Mouse (Mus musculus): ENCODE data around the gene Srsf9. TPM values are rescaled to one million over a fixed set of nuclear protein-coding genes. Genes with fewer than 3 reads are reported as not detected.
"Not testable (repeated sequence)": the region's sequence is repeated elsewhere in the genome, so short reads cannot be mapped to it uniquely, and the experiment has no call there.

Gene Srsf9
- polyA plus RNA-seq, 1 experiment from 2014 or later: 246 TPM

DNA sequence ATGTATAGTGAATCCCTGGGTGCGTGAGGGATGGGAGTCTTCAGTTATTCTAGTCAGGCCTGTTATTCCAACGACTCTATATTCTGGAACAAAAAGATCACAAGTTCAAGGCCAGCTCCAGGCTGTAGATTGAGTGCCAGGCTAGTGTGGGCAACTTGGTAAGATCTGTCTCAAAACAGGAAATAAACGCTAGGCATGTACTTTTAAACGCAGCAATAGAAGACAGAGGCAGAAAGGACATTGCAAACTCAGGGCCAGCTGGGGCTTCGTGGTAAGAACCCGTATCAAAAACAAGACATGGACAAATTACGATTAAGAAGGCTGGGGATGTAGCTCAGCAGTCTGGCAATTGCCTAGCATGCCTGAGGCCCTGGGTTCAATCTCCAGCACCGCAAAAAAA lies 32.5 kb downstream of the Srsf9 start:
- Histone ChIP-seq H3K9me3 (no peaks in the 10 kb centered on the region), H3K27ac (no peak overlapping the region)
- 70% methylated on average over 8 of the region's 8 CpGs for WGBS

DNA sequence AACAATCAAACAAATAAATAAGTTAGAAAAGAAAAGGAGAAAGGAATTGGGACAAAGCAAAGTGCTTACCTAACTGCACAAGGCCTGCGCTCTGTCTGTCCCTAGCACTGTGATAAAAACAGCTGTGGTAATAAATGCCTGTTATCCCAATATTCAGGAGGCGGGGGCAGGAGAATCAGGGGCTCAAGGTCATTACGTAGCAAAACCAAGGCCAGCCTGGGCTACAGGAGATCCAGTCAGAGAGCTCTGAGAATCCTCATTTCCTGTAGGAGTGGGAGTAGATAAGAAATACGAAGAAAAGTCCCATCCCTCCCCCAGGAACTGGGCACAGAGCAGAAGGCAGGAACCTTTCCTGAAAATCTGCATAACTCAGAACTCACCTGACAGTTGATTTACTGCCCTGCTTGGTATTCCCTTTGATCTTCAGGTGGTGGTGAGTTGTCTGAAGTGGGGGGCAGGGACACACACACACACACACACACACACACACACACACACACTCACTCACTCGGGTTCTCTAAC lies 32.9 kb downstream of the Srsf9 start:
- 53% methylated on average over 5 of the region's 5 CpGs for WGBS
- ATAC-seq (ENCODE audit: insufficient number of reproducible peaks, low FRiP score, low TSS enrichment, low read depth): no peak

More for the DNA sequence above, 32.5 kb downstream of the Srsf9 start:
- Histone ChIP-seq H3K4me2 (no peak overlapping the region), H3K36me3 (no peaks in the 10 kb centered on the region), H3K27me3 (no peaks in the 10 kb centered on the region), H3K4me3 (no peak overlapping the region; the same call in 1 of the 2 replicates), H3K9ac (no peak overlapping the region), H3K4me1 (no peaks in the 10 kb centered on the region)
- ATAC-seq (ENCODE audit: insufficient number of reproducible peaks, low FRiP score, low TSS enrichment, low read depth): no peak

DNA sequence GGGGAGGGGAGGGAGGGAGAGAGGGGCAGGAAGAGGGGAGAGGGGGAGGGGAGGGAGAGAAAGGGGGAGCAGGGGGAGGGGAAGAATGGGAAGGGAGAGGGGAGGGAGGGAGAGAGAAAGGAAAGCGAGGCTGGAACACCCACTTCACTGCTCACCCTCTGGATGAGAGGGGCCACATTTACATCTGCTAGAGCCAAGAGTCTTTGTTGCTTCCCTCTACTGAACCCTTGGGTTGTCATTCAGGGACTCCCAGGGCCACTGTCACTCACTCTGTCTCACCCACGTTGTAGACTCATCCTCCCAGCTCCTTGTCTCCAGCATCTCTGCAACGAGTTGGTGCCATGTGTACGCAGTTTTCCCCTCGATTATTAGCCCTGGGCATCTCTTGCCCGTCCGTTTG lies 35.2 kb downstream of the Srsf9 start:
- WGBS: 41% methylated on average over 7 of the region's 7 CpGs

More for the DNA sequence above, 32.9 kb downstream of the Srsf9 start:
- Histone ChIP-seq H3K4me2 (no peak overlapping the region), H3K27me3 (no peaks in the 10 kb centered on the region), H3K4me1 (no peaks in the 10 kb centered on the region), H3K9ac (no peak overlapping the region), H3K36me3 (no peaks in the 10 kb centered on the region), H3K27ac (no peak overlapping the region), H3K4me3 (no peak overlapping the region), H3K9me3 (no peaks in the 10 kb centered on the region)

DNA sequence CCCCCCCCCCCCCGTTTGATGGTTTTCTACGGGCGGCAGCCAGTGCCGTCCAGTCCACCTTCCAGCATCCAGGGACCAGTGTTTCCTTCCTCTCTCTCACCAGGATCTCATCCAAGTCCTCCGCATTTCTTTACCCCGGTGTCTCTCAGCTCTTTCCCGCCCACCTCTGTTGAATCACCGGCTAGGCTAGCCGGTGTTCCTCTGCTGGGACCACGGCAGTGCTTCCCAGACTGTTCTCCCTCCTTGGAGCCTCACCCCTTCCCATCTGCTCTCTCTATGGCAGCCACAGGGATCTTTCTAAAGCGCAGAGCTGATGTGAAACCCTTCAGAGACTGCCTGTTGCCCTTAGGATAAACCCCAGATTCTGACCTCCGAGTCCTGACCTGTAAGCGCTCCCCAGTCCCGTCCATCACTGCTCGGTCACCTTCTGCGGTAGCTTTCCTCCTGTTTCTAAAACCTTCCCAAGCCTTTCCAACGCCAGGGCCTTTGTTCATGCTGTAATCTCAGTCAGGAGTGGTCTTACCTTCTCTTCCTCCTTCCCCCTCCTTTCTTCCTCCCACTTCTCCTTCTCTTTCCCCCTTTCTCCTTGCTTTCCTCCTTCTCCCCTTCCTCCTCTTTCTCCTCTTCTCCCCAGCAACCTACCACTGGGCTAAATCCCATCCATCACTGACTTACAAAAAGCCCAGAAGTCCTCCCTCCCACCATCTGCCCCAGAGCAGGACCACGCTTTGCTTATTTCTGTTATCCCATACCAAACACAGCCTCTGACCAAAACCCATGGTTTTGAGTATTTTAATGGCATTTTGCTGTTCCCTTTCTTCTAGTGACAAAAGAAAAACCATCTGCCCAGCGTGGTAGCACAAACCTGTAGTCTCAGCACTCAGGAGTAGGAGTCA lies 36.1 kb downstream of the Srsf9 start:
- Histone ChIP-seq H3K4me1 (no peaks in the 10 kb centered on the region), H3K27ac (no peak overlapping the region), H3K9me3 (no peaks in the 10 kb centered on the region), H3K4me3 (no peak overlapping the region), H3K36me3 (no peaks in the 10 kb centered on the region), H3K9ac (no peak overlapping the region), H3K27me3 (no peaks in the 10 kb centered on the region), H3K4me2 (no peak overlapping the region)
- no peak for ATAC-seq (ENCODE audit: insufficient number of reproducible peaks, low FRiP score, low TSS enrichment, low read depth)
- 25% methylated on average over 19 of the region's 19 CpGs for WGBS

More for the DNA sequence above, 35.2 kb downstream of the Srsf9 start:
- Histone ChIP-seq H3K4me3 (no peak overlapping the region), H3K27me3 (no peaks in the 10 kb centered on the region), H3K9ac (no peak overlapping the region), H3K4me2 (no peak overlapping the region), H3K36me3 (no peaks in the 10 kb centered on the region), H3K4me1 (no peaks in the 10 kb centered on the region), H3K9me3 (no peaks in the 10 kb centered on the region), H3K27ac (no peak overlapping the region)
- no peak for ATAC-seq (ENCODE audit: insufficient number of reproducible peaks, low FRiP score, low TSS enrichment, low read depth)

DNA sequence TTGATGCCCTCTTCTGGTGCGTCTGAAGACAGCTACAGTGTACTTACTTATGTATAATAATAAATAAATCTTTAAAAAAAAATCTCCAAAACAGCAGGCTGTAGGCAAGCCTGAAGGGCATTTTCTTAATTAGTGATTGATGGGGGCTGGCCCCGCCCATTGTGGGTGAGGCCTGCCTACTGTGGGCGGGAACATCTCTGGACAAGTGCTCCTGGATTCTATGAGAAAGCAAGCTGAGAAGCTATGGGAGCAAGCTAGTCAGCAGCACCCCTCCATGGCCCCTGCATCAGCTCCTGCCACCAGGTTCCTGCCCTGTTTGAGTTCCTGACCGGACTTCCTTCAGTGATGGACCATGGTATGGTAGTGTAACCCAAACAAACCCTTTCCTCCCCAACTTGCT lies 37.8 kb downstream of the Srsf9 start:
- 85% methylated on average over 4 of the region's 4 CpGs for WGBS
- H3K4me2 ChIP-seq: no peak overlapping the region
- no peak for ATAC-seq (ENCODE audit: insufficient number of reproducible peaks, low FRiP score, low TSS enrichment, low read depth)
- H3K4me1 ChIP-seq: no peaks in the 10 kb centered on the region
- H3K9ac ChIP-seq: no peak overlapping the region
- H3K27ac ChIP-seq: no peak overlapping the region
- H3K9me3 ChIP-seq: no peaks in the 10 kb centered on the region
- no peaks in the 10 kb centered on the region for H3K36me3 ChIP-seq
- no peak overlapping the region for H3K4me3 ChIP-seq
- H3K27me3 ChIP-seq: no peaks in the 10 kb centered on the region

DNA sequence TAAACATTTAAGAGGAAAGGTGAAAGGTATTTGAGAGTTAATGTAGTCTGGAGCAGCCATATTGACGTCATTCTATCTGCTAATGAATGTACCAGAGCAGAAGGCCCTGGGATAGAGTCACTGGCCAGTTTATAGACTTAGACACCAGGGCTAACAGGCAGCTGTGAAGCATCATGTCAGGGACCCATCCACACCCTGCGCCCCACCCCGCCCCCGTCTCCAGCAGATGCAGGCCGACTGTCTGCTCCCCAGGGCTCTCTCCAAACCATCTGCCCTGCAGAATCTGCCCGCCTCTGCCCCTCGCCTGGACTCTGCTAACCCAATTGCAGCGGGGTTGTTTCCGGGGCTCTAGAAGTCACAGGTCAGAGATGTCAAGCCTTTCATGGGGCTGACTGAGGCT lies 44.8 kb downstream of the Srsf9 start:
- ATAC-seq (ENCODE audit: insufficient number of reproducible peaks, low FRiP score, low TSS enrichment, low read depth): no peak
- Histone ChIP-seq H3K4me1 (peaks cover 7% of the 10 kb centered on the region; the same call in 1 of the 2 replicates), H3K9me3 (no peaks in the 10 kb centered on the region), H3K4me3 (no peak overlapping the region), H3K4me2 (no peak overlapping the region), H3K36me3 (no peaks in the 10 kb centered on the region), H3K9ac (no peak overlapping the region), H3K27ac (no peak overlapping the region), H3K27me3 (no peaks in the 10 kb centered on the region)
- 31% methylated on average over 9 of the region's 9 CpGs for WGBS

DNA sequence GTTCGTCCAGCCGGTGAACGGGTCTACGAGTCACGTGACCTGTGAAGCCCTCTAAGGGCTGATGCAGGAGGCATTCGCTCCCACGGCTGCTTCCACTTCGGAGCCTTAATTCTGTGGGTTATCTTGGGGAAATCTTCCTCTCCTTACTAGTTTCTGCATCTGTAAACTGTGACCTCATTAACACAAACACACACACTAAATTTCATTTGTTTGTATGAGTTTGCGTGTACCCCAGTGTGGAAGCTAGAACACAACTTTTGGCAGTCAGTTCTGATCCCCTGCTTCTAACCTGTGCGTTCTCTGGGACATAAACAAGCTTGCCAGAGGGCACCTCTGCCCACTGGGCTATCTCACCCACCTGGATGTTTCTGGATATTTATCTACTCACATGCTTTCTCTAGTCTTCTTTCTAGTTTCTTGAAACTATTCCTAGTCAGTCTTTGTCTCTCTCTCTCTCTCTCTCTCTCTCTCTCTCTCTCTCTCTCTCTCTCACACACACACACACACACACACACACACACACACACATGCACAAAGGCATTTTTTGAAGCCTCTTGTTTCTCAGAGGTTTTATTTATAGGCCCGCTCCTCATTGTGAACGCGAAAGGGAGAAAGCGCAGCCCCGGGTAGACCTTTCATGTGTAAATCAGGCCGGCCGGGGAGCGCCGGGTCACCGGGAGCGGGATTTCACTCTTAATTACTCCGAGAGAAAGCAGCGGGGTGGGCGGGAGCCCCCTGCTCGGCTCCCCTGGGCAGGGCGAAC lies 46.6 kb downstream of the Srsf9 start:
- 29% methylated on average over 26 of the region's 26 CpGs for WGBS
- peak overlapping the region; percentile 50 for H3K4me2 ChIP-seq

DNA sequence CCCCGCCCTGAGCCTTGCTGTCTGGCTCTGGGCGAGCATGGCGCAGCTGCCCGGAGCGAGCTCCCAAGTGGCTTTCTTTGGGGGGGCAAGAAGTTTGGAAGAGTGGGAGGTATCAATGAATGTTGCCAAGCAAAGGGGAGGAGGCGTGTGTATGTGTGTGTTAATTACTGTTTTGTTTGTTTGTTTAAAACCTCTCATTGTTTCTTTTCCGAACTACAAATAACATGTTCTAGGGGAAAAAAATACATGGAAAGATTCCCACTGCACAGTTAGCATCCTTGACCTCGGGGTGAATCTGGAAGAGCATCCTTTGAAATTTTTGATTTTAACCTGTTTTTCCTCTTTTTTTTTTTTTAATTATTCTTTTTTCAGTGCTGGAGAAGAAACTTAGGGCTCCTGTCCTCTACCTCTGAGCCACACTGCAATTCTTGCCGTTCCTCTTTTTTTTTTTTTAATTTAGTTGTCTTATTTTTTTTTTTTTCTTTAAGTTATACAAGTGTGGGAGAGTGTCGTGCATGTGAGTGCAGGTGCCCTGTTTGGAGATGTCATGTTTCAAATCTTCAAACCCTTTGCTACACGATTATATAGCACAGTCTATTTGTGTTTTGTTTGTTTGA lies 47.3 kb downstream of the Srsf9 start:
- peak overlapping the region; percentile 28 for H3K4me3 ChIP-seq
- H3K27ac ChIP-seq: no peak overlapping the region
- peak overlapping the region; percentile 41; the same call in 1 of the 2 replicates for H3K9ac ChIP-seq

More for the DNA sequence above, 46.6 kb downstream of the Srsf9 start:
- Histone ChIP-seq H3K4me1 (peaks cover 7% of the 10 kb centered on the region; the same call in 1 of the 2 replicates), H3K27ac (no peak overlapping the region), H3K9ac (peak overlapping the region; percentile 41; the same call in 1 of the 2 replicates), H3K4me3 (peak overlapping the region; percentile 28), H3K36me3 (no peaks in the 10 kb centered on the region), H3K9me3 (no peaks in the 10 kb centered on the region), H3K27me3 (no peaks in the 10 kb centered on the region)
- ATAC-seq (ENCODE audit: insufficient number of reproducible peaks, low FRiP score, low TSS enrichment, low read depth): no peak

DNA sequence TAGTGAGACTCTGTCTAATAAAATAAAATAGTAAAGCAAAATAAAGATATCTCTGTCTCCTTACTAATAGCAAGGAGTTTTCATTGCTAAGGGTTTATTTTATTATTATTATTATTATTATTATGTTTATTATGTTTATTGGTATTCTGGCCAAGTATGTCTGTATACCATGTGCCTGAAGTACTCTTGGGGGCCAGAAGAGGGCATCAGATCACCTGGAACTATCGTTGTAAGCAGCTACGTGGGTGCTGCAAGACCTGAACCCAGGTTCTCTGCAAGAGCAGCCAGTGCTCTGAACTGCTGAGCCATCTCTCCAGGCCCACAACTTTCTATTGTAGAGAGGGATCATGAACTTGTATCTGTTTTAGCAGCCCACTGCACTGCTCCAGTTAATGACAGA lies 48.5 kb downstream of the Srsf9 start:
- H3K4me3 ChIP-seq: no peak overlapping the region
- no peaks in the 10 kb centered on the region for H3K9me3 ChIP-seq
- H3K9ac ChIP-seq: no peak overlapping the region
- H3K4me2 ChIP-seq: no peak overlapping the region
- H3K27ac ChIP-seq: no peak overlapping the region
- no peaks in the 10 kb centered on the region for H3K36me3 ChIP-seq
- 71% methylated on average over 2 of the region's 2 CpGs for WGBS
- H3K27me3 ChIP-seq: no peaks in the 10 kb centered on the region
- no peak for ATAC-seq (ENCODE audit: insufficient number of reproducible peaks, low FRiP score, low TSS enrichment, low read depth)
- peaks cover 7% of the 10 kb centered on the region; the same call in 1 of the 2 replicates for H3K4me1 ChIP-seq

More for the DNA sequence above, 47.3 kb downstream of the Srsf9 start:
- no peaks in the 10 kb centered on the region for H3K9me3 ChIP-seq
- H3K27me3 ChIP-seq: no peaks in the 10 kb centered on the region
- H3K36me3 ChIP-seq: no peaks in the 10 kb centered on the region
- ATAC-seq (ENCODE audit: insufficient number of reproducible peaks, low FRiP score, low TSS enrichment, low read depth): no peak
- H3K4me2 ChIP-seq: peak overlapping the region; percentile 50
- peaks cover 7% of the 10 kb centered on the region; the same call in 1 of the 2 replicates for H3K4me1 ChIP-seq
- WGBS: 21% methylated on average over 11 of the region's 11 CpGs

DNA sequence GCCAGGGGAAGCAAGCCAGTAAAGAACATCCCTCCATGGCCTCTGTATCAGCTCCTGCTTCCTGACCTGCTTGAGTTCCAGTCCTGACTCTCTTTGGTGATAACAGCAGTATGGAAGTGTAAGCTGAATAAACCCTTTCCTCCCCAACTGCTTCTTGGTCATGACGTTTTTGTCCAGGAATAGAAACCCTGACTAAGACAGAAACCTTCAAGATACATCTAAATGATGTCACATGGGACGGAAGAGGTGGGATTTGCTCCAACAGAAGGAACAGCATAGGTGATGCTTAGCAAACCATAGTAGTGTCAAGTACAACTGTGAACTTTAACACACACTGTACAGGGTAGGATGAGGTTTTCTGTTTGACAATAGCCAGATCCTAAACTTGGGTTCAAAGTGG lies 51.9 kb downstream of the Srsf9 start:
- 73% methylated on average over 2 of the region's 2 CpGs for WGBS
- not testable (repeated sequence) for ATAC-seq (ENCODE audit: insufficient number of reproducible peaks, low FRiP score, low TSS enrichment, low read depth)

More for the DNA sequence above, 51.9 kb downstream of the Srsf9 start:
- H3K4me3 ChIP-seq, H3K9me3 ChIP-seq, H3K4me2 ChIP-seq, H3K4me1 ChIP-seq, H3K27me3 ChIP-seq, H3K36me3 ChIP-seq, H3K9ac ChIP-seq, H3K27ac ChIP-seq: not testable (repeated sequence)

Data from limb, embryonic 15.5 days (tissue).